Mouse (Mus musculus): ENCODE measurements around the gene Thsd4. TPM values are rescaled to one million over a fixed set of nuclear protein-coding genes. Genes with fewer than 3 reads are reported as not detected.

The Thsd4 gene
- total RNA-seq, 2 experiments from 2014 or later = 19.5 to 22.7 TPM

- DNase-seq (ENCODE audit: low spot score in 2 of 2) = peak; percentile 38 to 47
Measured at GRCm38 (mm10) chr9:60457359-60458210, 64.3 kb downstream of the Thsd4 start.

- DNase-seq (ENCODE audit: low spot score in 2 of 2) = peak; percentile 41
Measured at GRCm38 (mm10) chr9:60456651-60457050, 65.2 kb downstream of the Thsd4 start.

GRCm38 (mm10) chr9:60454406-60455076, 67.3 kb downstream of the Thsd4 start:
- no peak for DNase-seq (ENCODE audit: low spot score in 2 of 2)

GRCm38 (mm10) chr9:60449498-60449897, 72.3 kb downstream of the Thsd4 start:
- DNase-seq (ENCODE audit: low spot score in 2 of 2) = no peak

GRCm38 (mm10) chr9:60445821-60446220, 76.0 kb downstream of the Thsd4 start:
- no peak for DNase-seq (ENCODE audit: low spot score in 2 of 2)

GRCm38 (mm10) chr9:60441274-60441902, 80.5 kb downstream of the Thsd4 start:
- DNase-seq (ENCODE audit: low spot score in 2 of 2) = no peak

- DNase-seq (ENCODE audit: low spot score in 2 of 2) = no peak
Measured at GRCm38 (mm10) chr9:60440506-60440905, 81.3 kb downstream of the Thsd4 start.

- DNase-seq (ENCODE audit: low spot score in 2 of 2) = no peak
Measured at GRCm38 (mm10) chr9:60436246-60436645, 85.6 kb downstream of the Thsd4 start.

GRCm38 (mm10) chr9:60434093-60434492, 87.8 kb downstream of the Thsd4 start:
- no peak for DNase-seq (ENCODE audit: low spot score in 2 of 2)

GRCm38 (mm10) chr9:60431924-60432323, 89.9 kb downstream of the Thsd4 start:
- no peak for DNase-seq (ENCODE audit: low spot score in 2 of 2)

GRCm38 (mm10) chr9:60430017-60430416, 91.8 kb downstream of the Thsd4 start:
- no peak for DNase-seq (ENCODE audit: low spot score in 2 of 2)

GRCm38 (mm10) chr9:60414076-60414755, 107.6 kb downstream of the Thsd4 start:
- no peak for DNase-seq (ENCODE audit: low spot score in 2 of 2)

- no peak for DNase-seq (ENCODE audit: low spot score in 2 of 2)
Measured at GRCm38 (mm10) chr9:60410872-60411635, 110.8 kb downstream of the Thsd4 start.

- no peak for DNase-seq (ENCODE audit: low spot score in 2 of 2)
Measured at GRCm38 (mm10) chr9:60407374-60407773, 114.5 kb downstream of the Thsd4 start.

- DNase-seq (ENCODE audit: low spot score in 2 of 2) = no peak
Measured at GRCm38 (mm10) chr9:60405777-60406176, 116.1 kb downstream of the Thsd4 start.

GRCm38 (mm10) chr9:60402681-60403080, 119.2 kb downstream of the Thsd4 start:
- no peak for DNase-seq (ENCODE audit: low spot score in 2 of 2)

GRCm38 (mm10) chr9:60400001-60400400, 121.8 kb downstream of the Thsd4 start:
- no peak for DNase-seq (ENCODE audit: low spot score in 2 of 2)

GRCm38 (mm10) chr9:60398073-60398472, 123.8 kb downstream of the Thsd4 start:
- DNase-seq (ENCODE audit: low spot score in 2 of 2) = no peak

- no peak for DNase-seq (ENCODE audit: low spot score in 2 of 2)
Measured at GRCm38 (mm10) chr9:60396096-60396495, 125.8 kb downstream of the Thsd4 start.

GRCm38 (mm10) chr9:60392916-60393315, 128.9 kb downstream of the Thsd4 start:
- no peak for DNase-seq (ENCODE audit: low spot score in 2 of 2)

GRCm38 (mm10) chr9:60384751-60385150, 137.1 kb downstream of the Thsd4 start:
- no peak for DNase-seq (ENCODE audit: low spot score in 2 of 2)

All from layer of hippocampus, postnatal 10 days (tissue).